Comparison of ENCODE assay signal across 14 mouse cellular contexts in the genomic region with DNA sequence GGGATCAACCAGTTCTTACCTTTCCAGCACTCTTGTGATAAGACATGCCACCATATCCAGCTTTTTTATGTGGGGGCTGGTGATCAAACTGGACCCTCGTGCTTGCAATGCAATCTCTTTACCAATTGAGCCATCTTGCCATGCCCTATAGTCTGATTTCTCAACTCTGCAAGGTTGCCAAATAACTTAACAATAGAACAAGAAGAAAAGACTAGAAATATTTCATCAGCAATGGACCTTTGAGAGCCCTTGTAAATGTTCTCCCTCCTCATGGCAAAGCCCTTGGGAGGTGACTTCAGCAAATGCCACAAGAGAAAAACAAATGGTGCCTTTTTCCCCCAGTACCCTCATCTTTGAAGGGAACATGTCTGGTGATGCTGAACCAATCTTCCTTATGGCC.
"Had no signal": no experiment of that assay in that cellular context is flagged by ENCODE, and none has a peak within 500 bp of the region (broad histone marks: within the 10 kb centered on the region; RNA-seq: fewer than 3 reads in every experiment).

No protein-coding gene starts in this region.

- DNase-seq: liver, embryonic 13.5 days; lung, adult 2 months; right cerebral cortex, postnatal 14 days; thymus, adult 18-20 months; thymus, postnatal 14 days; thymus, postnatal 36 days had no signal

- H3K36me3 ChIP-seq: liver, embryonic 13.5 days; liver, embryonic 15.5 days; lung, embryonic 15.5 days; midbrain, embryonic 13.5 days; neural tube, embryonic 12.5 days had no signal

- H3K9ac ChIP-seq: liver, embryonic 13.5 days; liver, embryonic 15.5 days; liver, postnatal 0 days; lung, embryonic 15.5 days; midbrain, embryonic 13.5 days; neural tube, embryonic 12.5 days had no signal

- H3K27me3 ChIP-seq: liver, embryonic 13.5 days; liver, embryonic 15.5 days; lung, embryonic 15.5 days; megakaryocyte, embryonic 14.5 days; midbrain, embryonic 13.5 days; neural tube, embryonic 12.5 days had no signal

- ATAC-seq: midbrain, embryonic 13.5 days had no signal

- H3K4me1 ChIP-seq: lung, embryonic 15.5 days; megakaryocyte, embryonic 14.5 days; midbrain, embryonic 13.5 days; neural tube, embryonic 12.5 days had no signal

- H3K4me3 ChIP-seq: liver, embryonic 13.5 days; liver, embryonic 15.5 days; lung, embryonic 15.5 days; megakaryocyte, embryonic 14.5 days; midbrain, embryonic 13.5 days; neural tube, embryonic 12.5 days had no signal

- H3K9me3 ChIP-seq: liver, embryonic 13.5 days; liver, embryonic 15.5 days; lung, embryonic 15.5 days; midbrain, embryonic 13.5 days; neural tube, embryonic 12.5 days had no signal

- H3K27ac ChIP-seq: lung, embryonic 15.5 days; macrophage; midbrain, embryonic 13.5 days; neural tube, embryonic 12.5 days had no signal

- H3K4me2 ChIP-seq: liver, embryonic 13.5 days; liver, embryonic 15.5 days; lung, embryonic 15.5 days; midbrain, embryonic 11.5 days; midbrain, embryonic 13.5 days; neural tube, embryonic 12.5 days had no signal
